Mouse (Mus musculus) ES-Bruce4 (cell line): ENCODE data around the gene Hoxd12. TPM values are rescaled to one million over a fixed set of nuclear protein-coding genes. Genes with fewer than 3 reads are reported as not detected.
A peak's percentile ranks its signal among the peaks of the same experiment; 100 is the strongest.

Source experiments
- H3K27ac ChIP-seq: 2 replicates; pipeline ENCODE4 v1.5.1; 2012; ENCODE audit warnings: low read length, inconsistent platforms; ENCODE audit not compliant: insufficient read depth
- H3K27me3 ChIP-seq: 2 replicates; pipeline ENCODE4 v1.6.1; 2012; ENCODE audit warnings: mild to moderate bottlenecking, low read length, inconsistent platforms; ENCODE audit not compliant: control insufficient read depth, poor library complexity, insufficient read depth, severe bottlenecking
- H3K36me3 ChIP-seq: 2 replicates; pipeline ENCODE4 v1.6.1; 2012; ENCODE audit warnings: inconsistent platforms, mild to moderate bottlenecking, low read length, moderate library complexity; ENCODE audit not compliant: control insufficient read depth, poor library complexity, insufficient read depth, severe bottlenecking
- H3K4me1 ChIP-seq: one replicate; pipeline ENCODE4 v1.8.1; 2011; ENCODE audit warnings: low read length; ENCODE audit not compliant: control insufficient read depth, insufficient read depth
- H3K4me3 ChIP-seq: 2 replicates; pipeline ENCODE4 v1.5.1; 2011; ENCODE audit warnings: low read depth, mild to moderate bottlenecking, low read length
- H3K9ac ChIP-seq: 2 replicates; pipeline ENCODE4 v1.6.1; 2012; ENCODE audit warnings: low read depth, mild to moderate bottlenecking, inconsistent platforms; ENCODE audit not compliant: poor library complexity, severe bottlenecking
- H3K9me3 ChIP-seq: replicated peaks from 2 replicates; pipeline ENCODE4 v1.6.1; 2012; ENCODE audit warnings: mild to moderate bottlenecking, low read length, inconsistent platforms; ENCODE audit not compliant: control insufficient read depth, poor library complexity, insufficient read depth, severe bottlenecking
- CTCF ChIP-seq: IDR thresholded peaks from one replicate; pipeline ENCODE4 v1.8.1; 2011; ENCODE audit warnings: low read depth, low read length
- EP300 ChIP-seq: IDR thresholded peaks from 2 replicates; pipeline ENCODE4 v1.6.1; 2011; ENCODE audit warnings: low read depth, low read length; ENCODE audit not compliant: insufficient read depth
- POLR2A ChIP-seq: IDR thresholded peaks from one replicate; pipeline ENCODE4 v1.8.1; 2011; ENCODE audit warnings: low read length; ENCODE audit not compliant: insufficient read depth
- polyA plus RNA-seq: library from polyadenylated mRNA; stranded (reverse); fragments of >200 nt; gene quantifications from 2 replicates; pipeline ENCODE4 v1.2.4, GENCODE M21; 2011; ENCODE audit warnings: low read depth; ENCODE audit not compliant: missing spikeins, insufficient read depth, insufficient read length

The Hoxd12 gene
- polyA plus RNA-seq: not detected in 2 replicates

DNA sequence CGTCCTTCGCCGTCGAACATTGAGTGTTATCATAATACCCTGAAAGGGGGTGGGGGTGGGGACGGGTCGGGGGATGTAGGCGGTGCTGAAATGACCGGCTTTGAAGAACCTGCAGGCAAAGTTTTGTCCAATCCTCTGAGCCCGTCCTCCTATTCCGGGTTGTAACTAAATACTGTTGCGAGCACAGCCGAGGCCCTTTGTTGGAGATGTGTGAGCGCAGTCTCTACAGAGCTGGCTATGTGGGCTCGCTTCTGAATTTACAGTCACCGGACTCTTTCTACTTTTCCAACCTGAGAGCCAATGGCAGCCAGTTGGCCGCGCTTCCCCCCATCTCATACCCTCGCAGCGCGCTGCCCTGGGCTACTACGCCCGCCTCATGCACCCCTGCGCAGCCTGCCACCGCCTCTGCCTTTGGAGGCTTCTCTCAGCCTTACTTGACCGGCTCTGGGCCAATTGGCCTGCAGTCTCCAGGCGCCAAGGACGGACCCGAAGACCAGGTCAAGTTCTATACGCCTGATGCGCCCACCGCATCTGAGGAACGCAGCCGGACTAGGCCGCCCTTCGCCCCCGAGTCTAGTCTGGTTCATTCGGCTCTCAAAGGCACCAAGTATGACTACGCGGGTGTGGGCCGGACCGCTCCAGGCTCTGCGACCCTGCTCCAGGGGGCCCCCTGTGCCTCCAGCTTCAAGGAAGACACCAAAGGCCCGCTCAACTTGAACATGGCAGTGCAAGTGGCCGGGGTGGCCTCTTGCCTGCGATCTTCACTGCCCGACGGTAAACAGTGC is at the start of gene Hoxd12:
Hoxd12 (plus strand) TSS at position 133 of the 785 bp plus-strand sequence.
- Histone ChIP-seq H3K9ac (no peak within 1 kb of the TSS), H3K4me3 (peak within 1 kb of the TSS; percentile 5; the same call in 1 of the 2 replicates), H3K27ac (no peak within 1 kb of the TSS), H3K4me1 (peaks cover 2% of the 10 kb centered on the region), H3K36me3 (no peaks in the 10 kb centered on the region), H3K27me3 (peaks cover 56% of the 10 kb centered on the region), H3K9me3 (no peaks in the 10 kb centered on the region)
- no peak for TF ChIP-seq POLR2A

DNA sequence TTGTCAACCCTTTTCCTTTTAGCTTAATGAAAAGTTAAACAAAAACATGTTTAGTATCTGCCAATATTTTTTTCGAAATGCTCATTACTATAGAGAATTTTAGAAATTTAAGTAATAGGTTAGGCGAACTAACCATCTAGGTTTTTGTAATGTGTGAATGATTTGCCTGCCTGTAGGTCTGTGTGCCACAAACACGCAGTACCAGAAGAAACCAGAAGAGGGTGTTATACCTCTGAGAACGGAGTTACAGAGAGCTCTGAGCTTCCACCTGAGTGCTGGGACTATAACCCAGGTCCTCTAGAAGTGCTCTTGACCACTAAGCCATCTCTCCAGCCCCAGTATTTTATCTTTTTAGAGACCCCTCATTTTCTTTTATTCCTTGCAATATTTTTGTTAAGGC is 39.4 kb upstream of the Hoxd12 start:
- Histone ChIP-seq H3K9ac (no peak overlapping the region), H3K4me1 (no peaks in the 10 kb centered on the region), H3K27ac (no peak overlapping the region), H3K27me3 (no peaks in the 10 kb centered on the region; the same call in 1 of the 2 replicates), H3K9me3 (no peaks in the 10 kb centered on the region), H3K36me3 (no peaks in the 10 kb centered on the region), H3K4me3 (no peak overlapping the region)
- TF ChIP-seq EP300 (no peak), POLR2A (no peak), CTCF (no peak)

DNA sequence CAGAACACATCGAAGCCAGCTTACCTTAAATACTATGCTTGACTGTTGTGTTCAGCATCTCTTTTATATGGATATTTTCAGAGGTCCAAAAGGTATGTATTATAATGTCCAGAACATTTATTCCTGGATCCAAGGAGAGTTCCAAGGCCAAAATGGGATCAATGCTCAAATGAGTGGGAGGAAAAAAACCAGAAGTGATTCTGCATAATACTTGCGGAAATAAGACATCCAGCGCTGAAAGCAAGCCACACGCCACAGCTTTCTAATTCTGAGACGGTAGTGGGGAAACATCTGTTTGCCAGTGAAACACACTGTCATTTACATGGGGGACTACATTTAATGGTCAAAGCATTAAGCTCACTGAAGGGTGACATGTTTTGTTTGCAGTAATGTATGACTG is 32.4 kb upstream of the Hoxd12 start:
- no peak for TF ChIP-seq POLR2A
- TF ChIP-seq CTCF: no peak
- no peak for TF ChIP-seq EP300
- H3K27me3 ChIP-seq: no peaks in the 10 kb centered on the region; the same call in 1 of the 2 replicates
- H3K36me3 ChIP-seq: no peaks in the 10 kb centered on the region
- no peak overlapping the region for H3K27ac ChIP-seq
- no peak overlapping the region for H3K9ac ChIP-seq
- H3K9me3 ChIP-seq: no peaks in the 10 kb centered on the region
- H3K4me3 ChIP-seq: no peak overlapping the region
- no peaks in the 10 kb centered on the region for H3K4me1 ChIP-seq

DNA sequence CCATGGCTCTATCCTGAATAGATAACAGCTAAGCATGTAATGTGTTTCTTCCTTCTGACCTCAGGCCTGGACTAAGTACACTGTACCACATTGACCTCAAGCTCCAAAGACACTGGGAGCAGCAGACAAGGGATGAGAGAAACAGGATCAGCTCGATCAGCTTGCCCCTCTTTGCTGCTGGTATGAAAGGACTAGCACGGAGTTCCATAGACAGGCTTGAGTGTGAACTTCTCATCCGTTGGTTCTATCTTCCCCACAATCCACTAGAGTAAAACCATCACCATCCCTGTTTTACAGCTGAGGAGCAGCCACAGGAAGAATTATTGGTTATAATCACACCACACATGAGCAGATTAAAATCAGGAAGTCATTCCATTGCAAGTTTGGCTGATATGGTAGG is 29.2 kb upstream of the Hoxd12 start:
- no peaks in the 10 kb centered on the region for H3K9me3 ChIP-seq
- H3K27ac ChIP-seq: no peak overlapping the region
- H3K9ac ChIP-seq: no peak overlapping the region
- no peak for TF ChIP-seq EP300
- TF ChIP-seq POLR2A: no peak
- TF ChIP-seq CTCF: no peak
- peaks cover 4% of the 10 kb centered on the region for H3K27me3 ChIP-seq
- no peaks in the 10 kb centered on the region for H3K4me1 ChIP-seq
- no peaks in the 10 kb centered on the region for H3K36me3 ChIP-seq
- no peak overlapping the region for H3K4me3 ChIP-seq

DNA sequence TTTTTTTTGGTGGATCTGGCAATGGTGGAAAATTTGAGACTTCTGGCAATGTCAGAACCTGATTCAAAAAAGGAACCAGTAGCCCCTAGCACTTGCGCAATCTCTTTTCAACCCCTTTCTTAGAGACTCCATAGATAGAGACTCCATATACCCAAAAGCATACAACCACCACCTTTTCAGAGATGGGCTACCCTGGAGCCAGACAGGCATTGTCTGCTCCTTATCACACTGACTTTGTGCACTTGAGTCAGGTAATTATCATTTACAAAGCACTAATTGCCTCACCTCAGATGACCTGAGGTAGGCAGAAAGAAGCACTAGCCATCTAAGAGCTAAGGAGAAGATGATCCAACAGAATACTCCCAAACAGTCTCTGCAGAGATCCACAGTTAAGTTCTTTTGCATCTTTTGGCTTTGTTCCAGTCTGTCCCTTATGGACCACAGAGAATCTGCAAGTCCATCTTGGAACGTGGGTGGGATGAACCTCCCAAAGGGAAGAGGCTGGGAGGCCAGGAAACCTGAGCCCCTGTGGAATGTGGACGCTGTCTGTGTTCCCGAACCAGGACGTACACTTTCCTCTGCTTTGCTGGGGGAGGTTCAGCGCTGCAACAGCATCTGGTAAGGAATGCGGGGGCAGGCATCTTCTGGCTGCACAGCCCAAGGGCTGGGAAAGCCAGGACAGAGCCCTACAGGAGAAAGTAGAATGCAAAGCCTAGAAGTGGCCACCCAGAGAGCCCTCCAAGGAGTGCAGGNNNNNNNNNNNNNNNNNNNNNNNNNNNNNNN is 27.5 kb upstream of the Hoxd12 start:
- H3K27me3 ChIP-seq: peaks cover 9% of the 10 kb centered on the region
- H3K9ac ChIP-seq: no peak overlapping the region
- no peaks in the 10 kb centered on the region for H3K4me1 ChIP-seq
- H3K4me3 ChIP-seq: no peak overlapping the region
- TF ChIP-seq CTCF: no peak
- no peak for TF ChIP-seq EP300
- no peak for TF ChIP-seq POLR2A
- no peaks in the 10 kb centered on the region for H3K36me3 ChIP-seq
- no peaks in the 10 kb centered on the region for H3K9me3 ChIP-seq
- no peak overlapping the region for H3K27ac ChIP-seq

DNA sequence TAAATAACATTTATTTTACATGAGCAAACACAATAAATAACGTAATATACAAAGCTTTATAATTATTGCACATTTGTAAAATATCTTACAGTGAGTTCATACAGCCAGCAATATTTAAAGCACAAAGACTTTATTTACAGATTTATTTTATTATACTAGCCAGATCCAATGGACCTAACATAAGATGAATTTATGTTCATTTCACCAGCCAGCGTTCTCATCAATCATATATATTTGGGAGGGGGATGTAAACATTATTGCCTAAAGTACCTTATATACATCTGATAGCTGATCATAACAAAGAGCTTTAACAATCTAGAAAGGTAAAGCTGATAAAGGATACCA is 21.8 kb upstream of the Hoxd12 start:
- H3K4me1 ChIP-seq: no peaks in the 10 kb centered on the region
- H3K27ac ChIP-seq: no peak overlapping the region

More for the DNA sequence above, 21.8 kb upstream of the Hoxd12 start:
- Histone ChIP-seq H3K4me3 (no peak overlapping the region), H3K27me3 (peaks cover 38% of the 10 kb centered on the region), H3K9me3 (no peaks in the 10 kb centered on the region), H3K36me3 (no peaks in the 10 kb centered on the region), H3K9ac (no peak overlapping the region)
- no peak for TF ChIP-seq CTCF
- no peak for TF ChIP-seq POLR2A
- no peak for TF ChIP-seq EP300
